Mouse (Mus musculus) right cerebral cortex, adult 18-20 months (tissue): ENCODE data around the gene Lrrc3c.

Experiments
- DNase-seq: peaks from one replicate; pipeline ENCODE4 v3.0.0; 2022; ENCODE audit warnings: mixed read lengths

The Lrrc3c gene

DNA sequence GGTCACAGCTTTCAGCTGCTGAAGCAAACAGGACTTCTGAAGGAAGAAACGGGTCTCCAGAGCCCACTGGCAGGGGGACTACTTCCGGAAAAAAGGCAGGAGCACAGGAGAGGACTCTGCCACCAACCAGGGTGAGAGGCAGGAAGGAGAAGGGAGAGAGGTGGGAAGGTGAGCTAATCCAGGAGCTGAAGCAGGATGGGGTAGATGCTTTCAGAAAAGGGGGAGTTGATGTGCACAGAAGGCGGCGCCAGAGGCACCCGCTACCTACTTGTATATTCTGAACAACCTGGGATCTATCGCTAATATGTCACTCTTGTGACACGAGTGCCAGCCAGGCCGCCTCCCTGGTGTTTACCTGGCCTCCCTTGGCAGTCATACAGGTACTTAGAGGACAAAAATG, at the start of gene Lrrc3c:
Gene Lrrc3c (plus strand): TSS at position 301 of the 400 bp plus-strand sequence.
- no peak for DNase-seq

DNA sequence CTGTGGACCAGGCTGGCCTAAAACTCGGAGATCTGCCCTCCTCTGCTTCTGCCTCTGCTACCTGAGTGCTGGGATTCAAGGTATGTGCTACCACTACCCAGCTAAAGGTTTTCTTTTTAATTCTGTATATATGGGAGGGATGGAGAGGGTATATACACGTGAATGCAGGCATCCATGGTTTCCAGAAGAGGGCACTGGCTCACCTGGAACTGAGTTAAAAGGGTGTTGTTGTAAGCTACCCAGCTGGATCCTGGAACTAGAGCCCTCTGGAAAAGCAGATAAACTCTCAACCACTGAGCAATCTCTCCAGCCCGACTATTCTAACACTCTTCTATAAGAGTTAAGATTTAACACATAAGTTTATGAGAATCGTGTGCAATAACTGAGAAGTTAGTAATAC, 48.7 kb upstream of the Lrrc3c start:
- DNase-seq, result no peak

DNA sequence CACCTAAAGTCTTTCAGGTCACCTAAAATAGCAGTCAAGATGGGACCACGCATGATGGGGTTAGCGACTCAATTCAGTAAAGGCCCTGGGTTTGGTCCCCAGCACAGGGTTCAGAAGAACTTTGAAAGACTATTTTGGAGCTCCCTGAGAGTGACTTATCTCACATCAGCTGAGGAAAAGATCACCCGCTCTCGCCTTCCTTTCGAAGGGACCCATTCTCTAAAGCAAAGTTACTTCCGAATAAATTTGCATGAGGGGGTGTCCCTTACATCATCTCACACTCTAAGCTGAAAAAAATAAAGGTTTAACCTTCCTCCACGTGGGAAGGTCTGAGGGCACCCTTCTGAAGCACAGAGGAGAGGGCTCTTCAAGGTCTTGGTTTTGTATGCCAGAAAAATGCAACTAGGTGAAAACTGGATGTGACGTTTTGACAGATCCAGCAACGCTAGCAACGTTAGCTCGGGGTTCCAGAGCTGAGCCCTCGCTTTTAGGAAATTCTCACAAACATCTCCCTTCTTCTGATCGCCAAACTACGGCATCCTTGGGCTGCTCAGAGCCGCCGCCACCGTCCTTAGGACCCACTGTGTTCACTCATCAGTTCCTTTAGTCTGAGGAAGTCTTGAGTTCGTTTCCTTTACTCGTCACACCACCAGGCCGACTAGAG, 47.6 kb upstream of the Lrrc3c start:
- DNase-seq, result no peak

DNA sequence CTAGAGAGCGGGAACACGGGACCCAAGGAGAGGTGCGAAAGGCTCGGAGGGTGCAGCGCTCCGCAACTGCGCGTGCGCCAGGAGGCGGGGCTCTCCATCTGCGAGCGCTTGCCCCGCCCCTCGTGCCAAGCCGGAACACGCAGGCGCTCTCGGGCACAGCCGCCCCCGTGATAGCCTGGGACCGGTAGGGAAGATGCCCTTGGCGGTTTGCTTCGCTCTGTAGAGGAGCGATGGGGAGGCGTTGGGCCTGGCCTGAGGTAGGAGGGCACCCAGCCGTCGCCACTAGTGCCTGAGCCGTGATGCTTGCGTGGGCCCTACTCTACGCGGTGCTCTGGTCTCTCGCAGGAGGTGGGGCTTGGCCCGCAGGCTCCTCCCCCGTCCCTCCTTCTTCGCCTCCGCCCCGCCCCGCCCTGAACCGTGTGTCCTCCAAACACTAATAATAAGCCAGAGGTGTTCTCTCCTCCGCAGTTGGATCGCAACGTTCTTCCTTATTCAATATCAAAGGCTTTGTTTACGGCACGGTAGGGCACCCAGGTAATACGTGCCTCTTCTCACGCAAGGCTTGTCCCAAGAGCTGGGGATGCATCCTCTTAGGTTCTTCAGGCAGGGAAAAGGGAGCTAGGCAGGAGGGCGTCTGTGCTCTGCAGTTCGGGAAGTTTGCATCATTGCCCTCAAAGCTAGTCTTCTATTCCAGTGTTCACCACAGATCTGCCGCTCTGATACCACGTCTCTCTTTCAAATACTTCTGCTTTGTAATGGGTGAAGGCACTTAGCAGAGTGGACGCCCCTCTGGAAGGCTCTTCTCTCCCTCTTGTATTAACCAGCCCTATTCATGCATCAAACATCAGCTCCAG, 46.9 kb upstream of the Lrrc3c start, which contains the start of gene Zpbp2:
Gene Zpbp2 (plus strand): TSS at position 123 of the 854 bp plus-strand sequence.
- peak; percentile 93 for DNase-seq

DNA sequence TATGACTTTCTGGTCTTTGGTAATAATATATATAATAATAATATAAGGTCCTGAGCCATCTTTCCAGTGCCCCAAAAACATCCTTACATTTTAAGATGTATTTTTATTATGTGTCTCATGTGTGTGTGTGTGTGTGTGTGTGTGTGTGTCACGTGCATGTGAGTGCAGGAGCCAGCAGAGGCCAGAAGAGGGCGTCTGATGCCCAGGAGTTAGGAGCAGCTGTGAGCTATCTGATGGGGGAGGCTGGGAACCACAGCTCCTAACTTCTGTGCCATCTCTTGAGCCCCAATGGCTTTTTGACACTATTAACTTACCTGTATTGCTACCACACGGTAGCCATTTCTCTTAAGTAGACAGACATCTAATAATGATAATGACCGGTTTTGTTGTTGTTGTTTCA, 44.1 kb upstream of the Lrrc3c start:
- no peak for DNase-seq

DNA sequence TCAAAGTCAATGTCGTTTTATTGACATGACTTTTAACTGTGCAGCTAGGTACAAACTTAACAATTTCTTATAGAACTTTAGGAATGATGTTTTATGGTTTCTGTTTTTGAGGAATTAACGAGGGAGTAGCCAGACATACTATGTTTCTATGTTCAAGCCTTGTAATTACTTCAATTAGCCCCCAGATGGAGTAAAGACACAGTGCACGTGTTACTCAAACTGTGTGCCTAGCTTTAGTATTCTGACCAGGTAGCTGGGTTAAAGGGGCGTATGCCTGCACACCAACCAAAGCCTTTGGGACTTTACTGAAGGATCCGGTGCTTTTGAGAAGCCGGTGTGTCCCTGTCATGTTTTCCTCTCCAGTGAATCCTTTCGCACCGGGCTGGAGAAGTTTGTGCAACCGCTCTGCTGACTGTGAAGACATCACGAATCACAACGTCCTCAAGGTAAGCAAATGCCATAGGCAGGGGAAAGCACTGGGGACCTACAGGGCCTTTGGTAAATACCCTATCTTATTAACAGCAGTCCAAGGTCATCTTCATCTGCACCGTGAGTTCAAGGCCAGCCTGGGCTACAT, 42.9 kb upstream of the Lrrc3c start:
- no peak for DNase-seq

DNA sequence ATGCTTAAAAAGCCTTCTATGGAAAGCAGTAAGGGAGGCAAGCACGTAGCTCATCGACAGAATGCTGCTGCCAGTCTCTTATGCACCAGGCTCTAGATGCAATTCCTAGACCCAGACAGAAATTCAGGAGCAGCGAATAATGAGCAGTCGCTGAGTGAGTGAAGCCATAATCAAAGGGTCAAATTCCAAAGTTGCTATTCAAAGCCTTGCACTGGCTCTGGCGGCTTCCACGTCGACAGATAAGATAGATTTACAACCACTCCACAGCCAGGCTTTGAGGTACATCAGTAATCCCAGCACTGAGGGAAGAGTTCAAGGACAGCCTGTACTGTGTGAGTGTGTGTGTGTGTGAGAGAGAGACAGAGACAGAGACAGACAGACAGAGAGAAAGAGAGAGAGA, 37.1 kb upstream of the Lrrc3c start:
- no peak for DNase-seq

DNA sequence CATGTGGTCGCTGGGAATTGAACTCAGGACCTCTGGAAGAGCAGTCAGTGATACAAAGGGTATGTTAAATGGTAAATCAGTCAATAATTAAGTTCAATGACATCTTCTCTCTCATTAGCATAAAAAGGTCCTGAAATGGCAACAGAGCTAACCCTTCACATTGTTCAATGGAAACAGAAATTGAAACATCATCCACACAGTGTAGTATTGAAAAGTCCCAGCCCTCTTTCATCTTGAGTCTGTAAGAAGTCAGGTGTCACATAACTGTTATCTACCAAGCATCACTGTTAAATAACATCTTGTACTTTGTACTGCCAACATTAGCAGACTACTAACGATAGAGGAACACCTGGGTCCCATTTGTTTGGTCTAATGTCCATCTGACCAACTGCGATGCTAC, 35.1 kb upstream of the Lrrc3c start:
- DNase-seq, result no peak

DNA sequence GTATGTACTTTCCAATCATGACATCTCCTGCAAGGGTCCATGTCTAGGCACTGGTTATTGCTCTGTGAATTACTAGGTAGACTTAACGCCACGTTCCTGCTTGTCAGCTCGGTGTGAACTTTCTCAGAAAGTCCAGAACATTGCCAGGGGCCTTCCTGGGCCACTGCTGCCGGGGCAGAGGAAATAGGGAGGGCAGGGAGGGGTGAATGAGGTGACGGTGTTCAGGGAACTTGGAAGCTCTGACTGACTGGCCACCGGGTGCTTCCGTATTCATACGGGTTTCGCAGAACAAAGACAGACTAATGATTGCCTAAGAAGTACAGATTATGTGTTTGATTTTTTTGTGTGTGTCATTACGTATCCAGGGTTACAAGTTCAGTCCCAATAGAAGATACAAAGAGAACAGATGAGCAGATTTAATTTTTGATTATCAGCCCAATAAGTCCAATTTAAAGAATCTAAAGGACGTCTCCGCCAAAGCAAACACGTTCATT, 34.1 kb upstream of the Lrrc3c start:
- DNase-seq, result no peak

DNA sequence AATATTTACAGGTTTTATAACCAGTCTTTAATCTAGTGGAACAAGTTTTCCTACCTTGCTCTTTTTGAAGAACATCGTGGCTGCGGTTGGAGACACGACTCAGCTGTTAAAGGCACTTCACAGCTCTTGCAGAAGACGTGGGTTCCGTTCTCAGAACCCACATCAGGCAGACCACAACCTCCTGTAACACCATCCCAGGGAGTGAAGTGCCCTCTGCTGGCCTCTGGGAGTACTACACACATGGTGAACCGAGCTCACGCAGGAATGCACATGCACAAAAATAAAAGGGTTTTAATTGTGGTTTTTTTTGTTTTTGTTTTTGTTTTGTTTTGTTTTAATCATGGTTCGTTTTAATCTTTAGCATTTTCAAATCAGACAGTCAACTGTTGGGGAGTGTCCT, 29.8 kb upstream of the Lrrc3c start:
- DNase-seq, result no peak

DNA sequence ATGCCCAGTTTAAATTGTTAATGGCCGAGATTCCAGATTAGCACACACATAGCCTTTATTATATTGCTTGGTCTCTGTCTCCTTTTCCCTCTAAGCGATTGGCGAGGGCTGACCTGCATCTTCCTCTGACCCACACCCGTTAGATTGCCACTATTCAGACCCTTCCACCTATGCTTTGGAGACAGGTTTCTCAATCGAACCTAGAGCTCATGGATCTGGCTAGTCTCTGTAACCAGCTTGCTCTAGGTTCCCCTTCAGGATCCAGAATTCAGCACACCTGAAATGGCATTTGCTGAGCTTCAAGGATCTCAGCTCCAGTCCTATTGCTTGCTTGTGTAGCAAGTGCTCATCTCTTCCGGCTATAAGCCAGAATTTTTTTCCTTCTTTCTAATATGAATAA, 28.6 kb upstream of the Lrrc3c start:
- no peak for DNase-seq

DNA sequence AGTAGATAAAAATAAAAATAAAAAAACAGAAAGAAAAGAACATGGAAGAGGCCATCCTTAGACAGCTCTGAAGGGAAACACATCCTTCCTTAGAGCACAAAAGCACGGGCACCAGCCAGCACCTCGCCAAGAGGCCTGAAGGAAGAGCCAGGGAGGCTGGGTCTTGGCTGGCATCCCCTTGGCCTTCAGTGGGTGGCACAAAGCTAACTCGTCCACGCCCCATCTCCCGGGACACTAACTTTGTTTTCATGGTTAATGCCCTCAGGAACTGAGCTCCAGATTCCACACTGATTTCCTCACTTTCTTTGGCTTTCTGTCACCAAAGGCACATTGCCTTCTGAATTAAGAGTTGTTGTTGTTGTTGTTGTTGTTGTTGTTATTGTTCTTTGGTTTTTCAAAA, 20.3 kb upstream of the Lrrc3c start:
- no peak for DNase-seq

DNA sequence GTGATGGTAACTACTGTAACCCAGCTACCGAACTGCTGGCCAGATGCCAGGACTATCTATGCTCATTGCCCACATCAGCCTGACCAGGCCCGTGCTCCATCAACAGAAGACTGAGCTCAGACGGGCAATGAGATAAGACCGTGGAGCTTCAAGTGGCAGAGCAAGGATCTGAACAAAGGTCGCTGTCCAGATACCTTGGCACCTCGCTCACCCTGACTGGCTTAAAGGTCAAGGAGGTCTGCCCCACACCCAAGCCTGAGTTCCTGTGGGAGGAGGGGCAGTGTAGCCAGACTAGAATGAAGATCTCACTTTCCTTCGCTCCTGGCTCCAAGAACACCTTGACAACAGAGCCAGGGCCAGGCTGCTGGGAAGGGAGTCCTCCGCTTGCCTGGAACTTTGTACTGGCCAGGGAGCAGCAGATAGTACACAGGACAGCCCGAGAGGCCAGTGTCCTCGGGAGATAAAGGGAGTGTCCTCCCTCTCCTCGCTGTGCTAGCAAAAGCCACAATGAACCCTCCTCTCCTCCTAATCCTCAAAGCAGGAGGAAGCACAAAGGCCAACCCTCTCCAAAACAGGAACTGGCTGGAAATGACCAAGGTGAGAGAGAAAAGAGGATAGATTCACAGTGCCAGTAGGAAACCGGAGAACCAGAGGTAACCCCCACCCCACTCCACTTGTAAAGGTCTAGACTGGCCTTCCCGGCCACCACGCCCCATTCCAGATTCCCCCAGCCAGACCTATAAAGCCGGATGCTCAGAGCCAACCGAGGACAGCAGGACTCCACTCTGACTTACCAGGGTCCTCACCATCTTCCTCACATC, 17.6 kb upstream of the Lrrc3c start:
- no peak for DNase-seq

DNA sequence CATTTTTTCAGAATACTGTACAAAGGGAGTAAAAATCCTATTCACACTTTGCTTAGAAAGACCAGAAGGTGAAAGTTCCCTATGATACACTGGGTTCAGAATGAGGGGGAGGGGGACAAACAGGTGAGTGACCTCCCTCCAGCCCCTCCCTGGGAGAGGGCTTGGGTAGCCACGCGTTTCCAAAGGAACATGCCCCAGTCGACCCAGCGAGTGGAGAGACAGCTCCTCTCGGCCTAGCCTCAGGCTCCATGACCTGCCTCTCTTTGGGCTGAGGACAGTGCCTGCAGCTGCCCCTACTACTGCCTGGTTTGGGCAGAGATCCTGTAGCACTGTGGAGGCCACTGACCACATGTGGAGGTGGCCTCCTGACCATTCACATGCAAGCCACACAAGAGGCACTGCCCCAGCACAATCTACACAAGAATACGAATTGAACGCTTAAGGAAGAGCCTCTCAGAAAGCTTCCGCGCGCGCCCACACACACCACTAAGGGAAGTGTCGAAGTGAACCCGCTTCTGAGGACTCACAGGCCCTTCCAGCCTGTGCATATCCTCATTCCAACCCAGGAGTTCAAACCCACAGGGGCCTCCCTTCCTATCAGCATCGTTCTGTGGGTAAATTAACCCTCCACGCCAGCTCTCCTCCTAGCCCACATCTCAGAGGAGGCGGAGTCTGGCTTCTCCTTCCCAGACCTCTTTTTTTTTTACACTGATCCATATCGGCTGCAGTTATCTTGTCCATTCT, 16.6 kb upstream of the Lrrc3c start:
- no peak for DNase-seq

DNA sequence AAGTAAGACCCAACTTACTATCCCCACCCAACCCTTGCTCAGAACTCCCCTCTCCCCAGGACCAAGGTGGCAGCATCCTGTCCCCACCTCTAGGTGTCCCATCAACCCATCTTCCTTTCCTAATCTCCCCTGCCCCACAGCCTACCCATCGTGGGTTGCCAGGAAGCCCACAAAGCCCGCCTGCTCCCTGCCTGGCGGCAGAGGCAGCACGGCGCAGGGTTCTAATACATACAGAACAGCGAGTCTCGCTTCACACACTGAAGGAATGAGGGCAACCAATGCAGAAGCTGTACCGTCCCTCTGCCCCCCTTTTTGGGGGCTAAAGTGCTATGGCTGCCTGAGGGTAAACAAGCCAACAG, 16.1 kb upstream of the Lrrc3c start:
- no peak for DNase-seq

DNA sequence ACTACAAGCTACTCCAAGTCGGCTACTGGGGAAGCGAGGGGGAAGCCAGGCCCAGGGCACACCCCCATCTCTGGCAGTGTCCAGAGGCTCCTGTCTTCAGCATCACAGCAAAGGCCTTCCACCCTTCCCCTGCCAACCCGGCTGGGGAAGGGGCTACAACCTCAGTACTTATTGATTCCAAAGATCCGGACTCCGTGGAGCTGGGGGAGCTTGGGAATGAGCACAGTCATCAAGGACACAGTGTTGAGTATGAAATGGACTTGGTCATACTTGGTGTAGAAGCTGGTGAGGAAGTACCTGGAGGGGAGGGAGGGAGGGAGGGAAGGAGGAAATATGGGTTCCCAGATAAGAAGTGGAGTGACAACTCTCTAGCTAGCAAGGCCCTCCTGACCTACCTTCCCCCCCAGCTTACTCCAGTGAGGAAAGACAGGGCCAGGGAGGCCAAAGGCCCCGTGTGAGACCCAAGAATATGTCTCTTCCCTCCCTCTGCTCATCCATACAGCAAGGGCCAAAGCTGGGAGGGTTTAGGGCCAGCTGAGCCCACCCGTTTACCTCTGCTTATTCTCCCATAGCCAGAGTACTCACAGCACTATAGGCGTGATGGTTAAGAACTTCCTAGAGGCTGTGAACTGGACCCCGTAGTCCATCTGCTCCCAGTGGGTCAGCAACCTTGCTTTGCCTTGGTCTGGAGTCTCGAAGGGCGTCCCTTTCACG, 15.4 kb upstream of the Lrrc3c start:
- no peak for DNase-seq

DNA sequence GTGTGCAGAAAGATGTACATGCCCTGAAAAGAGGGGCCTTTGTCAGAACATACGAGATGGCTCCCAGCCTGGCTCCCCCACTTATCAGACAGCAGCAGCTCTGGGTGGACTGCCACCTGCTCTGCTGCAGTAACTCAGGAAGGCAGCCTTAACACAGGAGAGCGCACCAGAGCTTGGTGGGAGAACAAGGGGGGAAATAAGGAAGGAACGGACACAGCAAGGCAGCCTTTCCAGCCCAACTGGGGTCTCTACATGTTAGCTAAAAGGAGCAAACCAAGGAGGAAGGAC, 14.9 kb upstream of the Lrrc3c start:
- no peak for DNase-seq

DNA sequence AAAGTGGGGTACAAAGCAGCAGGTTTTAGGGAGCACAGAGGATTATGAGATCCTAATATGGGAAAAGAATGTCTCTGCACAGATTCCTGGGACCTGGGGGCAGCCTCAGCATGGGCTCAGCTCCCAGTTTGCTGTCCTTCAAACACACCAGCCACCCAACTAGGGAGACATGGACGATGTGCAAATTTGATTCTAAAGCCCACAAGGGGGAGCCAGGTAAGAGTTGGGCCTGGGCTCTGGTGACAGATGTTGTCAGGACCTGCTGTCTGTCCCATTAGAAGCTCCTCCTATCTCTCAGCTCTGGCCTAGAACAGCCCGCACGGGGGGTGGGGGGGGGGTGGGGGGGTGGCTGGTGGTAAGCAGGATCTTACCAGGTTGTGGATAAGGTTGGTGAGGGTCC, 14.5 kb upstream of the Lrrc3c start:
- no peak for DNase-seq

DNA sequence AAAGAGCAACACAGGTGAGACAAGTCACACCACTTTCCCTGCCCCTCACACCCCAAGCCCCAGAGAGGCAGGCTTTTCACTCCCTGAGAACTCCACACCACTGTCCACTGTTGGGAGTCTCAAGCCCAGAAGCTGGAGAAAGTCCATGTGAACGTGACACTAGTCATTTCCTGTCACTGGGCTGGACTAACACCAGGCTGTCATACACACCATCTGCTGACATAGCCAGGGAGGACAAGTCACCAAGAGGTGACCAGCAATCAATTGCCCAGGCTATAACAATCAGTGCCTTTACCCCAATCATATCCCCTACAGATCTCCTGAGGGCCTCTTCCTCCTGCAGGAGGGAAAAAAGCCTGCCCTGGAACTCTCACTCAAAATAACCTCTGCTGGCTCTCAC, 13.9 kb upstream of the Lrrc3c start:
- no peak for DNase-seq

DNA sequence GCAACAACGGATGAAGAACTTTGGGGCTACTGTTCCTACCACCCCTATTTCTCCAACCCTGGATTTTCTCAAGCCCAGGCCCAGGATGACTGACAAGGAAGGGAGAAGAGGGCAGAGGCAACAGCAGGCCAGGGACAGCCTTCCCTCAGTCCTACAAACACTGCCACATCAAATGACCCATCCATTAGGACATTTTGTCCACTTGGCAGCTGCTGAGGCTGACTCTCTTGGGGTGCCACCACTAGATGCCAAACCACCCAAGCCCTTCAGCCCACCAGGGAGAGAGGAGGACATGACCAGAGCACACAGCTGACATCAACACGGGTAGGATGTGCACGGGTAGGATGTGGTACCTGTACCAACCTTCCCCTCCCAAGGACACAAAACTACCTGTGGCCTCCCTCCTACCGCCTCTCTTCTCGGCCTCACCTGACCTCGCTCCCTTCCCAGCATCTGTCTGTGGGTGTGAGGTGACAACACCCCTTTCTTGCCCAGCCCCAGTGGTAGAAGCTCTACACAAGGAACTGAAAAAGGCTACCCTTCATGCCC, 13.4 kb upstream of the Lrrc3c start:
- no peak for DNase-seq

DNA sequence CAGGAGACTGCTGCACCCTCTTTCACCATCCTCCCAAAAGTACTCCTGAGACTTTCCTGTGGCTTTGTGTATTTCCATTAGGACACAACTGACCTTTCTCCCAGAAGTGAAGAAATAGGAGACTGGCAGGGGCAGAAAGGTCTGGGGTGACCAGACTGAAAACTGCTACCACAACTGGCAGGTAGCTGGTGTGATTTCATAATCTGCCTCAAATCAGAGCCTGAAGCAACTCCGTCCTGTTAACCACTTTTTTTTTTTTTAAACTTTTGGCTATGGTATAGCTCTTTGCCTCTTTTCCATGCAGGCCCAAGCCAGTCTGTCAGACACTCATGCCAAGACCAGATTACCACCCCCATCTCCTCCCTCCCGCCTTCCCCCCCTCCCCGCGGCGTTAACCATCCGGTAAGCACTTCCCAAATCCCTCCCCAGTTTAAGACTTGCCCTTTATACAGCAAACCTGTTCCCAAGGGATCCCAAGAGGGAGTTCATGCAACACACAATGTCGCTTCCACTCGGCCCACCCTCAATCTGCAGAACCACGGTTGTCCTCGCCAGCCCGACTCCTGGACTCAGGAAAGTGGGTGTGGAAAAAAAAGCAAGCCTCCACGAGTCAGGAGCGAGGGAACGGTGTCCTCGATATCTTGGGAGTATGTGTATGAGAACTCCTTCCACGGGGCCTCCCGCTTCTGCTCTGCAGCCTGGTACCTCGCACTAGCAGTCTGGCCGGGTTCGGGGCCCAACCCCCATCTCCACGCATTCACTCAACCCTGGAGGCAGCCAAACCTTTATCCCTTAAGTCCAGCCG, 11.8 kb upstream of the Lrrc3c start:
- DNase-seq, result no peak
